Mouse (Mus musculus) heart, adult 2 months (tissue): ENCODE data around the gene Nucb2.

Experiments
- CTCF ChIP-seq: fragments of 200-600 bp; IDR thresholded peaks from 2 replicates; pipeline ENCODE4 v1.8.1; 2022; ENCODE audit warnings: antibody characterized with exemption, mild to moderate bottlenecking, moderate library complexity
- EP300 ChIP-seq: fragments of 200-500 bp; IDR thresholded peaks from 2 replicates; pipeline ENCODE4 v1.6.1; 2011; ENCODE audit warnings: low read depth, low read length, control low read depth; ENCODE audit not compliant: insufficient read depth
- POLR2A ChIP-seq: fragments of 200-500 bp; IDR thresholded peaks from 2 replicates; pipeline ENCODE4 v1.6.1; 2011; ENCODE audit warnings: mild to moderate bottlenecking, low read depth, low read length, control low read depth; ENCODE audit not compliant: insufficient read depth

- TF ChIP-seq CTCF = no peak
- no peak for TF ChIP-seq POLR2A
- TF ChIP-seq EP300 = no peak
Measured at GRCm38 (mm10) chr7:116496760-116497159, 7.4 kb upstream of the Nucb2 start.
